Mouse (Mus musculus) cerebellum, adult 9-10 months (tissue): ENCODE data around the gene Dpf3.
A peak's percentile ranks its signal among the peaks of the same experiment; 100 is the strongest.

Source experiments
- DNase-seq: peaks from one replicate; pipeline ENCODE4 v3.0.0; 2022

The Dpf3 gene

DNA sequence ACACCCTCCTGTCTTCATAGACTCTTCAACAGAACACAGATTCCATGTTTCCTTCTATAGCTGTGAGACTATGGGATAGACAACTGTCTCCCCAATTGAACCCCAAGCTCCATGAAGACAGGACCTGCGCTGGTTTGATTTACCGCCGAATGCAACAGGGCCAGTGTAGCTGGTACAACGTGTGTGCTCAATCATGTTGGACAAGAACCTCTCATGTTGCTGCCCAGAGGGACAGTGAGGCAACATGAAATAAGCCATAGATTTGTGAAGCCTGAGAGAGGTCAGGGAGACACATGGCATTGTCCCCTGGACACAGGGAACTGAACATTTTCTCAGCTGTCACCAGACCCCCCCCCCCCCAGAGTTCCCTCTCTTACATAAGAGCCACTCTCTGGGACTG is 21.5 kb downstream of the Dpf3 start:
- DNase-seq: no peak

DNA sequence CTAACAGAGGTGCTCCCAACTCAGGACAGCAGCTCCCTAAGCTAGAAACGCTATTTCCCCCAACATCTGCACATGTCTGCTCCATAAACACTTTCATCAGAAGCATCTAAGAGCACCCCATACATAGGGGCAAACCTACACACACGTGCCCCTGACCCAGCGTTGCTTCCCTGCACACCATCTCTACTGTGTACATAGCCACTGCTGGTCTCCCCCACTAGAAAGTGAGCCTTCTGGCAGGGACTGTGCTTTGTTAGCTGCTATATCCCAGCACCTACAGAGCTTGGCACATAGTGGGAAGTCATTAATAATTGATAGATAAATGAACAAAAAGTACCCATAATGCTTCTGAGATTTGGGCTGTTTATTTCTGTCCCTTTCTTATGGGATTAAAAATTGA is 27.2 kb downstream of the Dpf3 start:
- no peak for DNase-seq

DNA sequence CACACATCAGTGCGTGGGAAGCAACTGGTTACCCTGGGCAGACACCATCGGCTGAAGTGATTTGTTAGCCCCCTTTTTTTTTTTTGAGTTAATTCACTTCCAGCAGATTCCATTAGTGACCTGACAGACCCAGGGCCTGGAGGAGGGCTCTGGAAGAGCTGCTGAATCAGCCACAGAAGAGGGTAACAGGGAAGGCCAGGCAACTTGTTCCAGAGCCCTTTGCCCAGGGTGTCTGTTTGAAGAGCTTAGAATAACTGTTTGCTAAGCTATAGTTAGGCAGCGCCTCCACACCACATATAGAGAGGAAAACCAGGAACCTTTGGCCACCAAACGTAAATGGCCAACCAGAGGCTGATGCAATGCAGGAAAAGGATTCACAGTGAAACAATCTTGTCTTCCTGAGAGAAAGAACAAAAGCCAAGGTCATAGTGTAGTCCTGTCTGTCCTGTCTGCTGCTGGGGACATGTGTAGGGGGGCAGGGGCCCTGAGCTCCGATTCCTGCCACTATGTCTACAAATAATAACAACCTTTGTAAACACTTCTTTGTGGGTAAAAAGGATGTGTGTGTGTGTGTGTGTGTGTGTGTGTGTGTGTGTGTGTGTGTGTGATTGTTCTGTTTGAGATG is 32.7 kb downstream of the Dpf3 start:
- no peak for DNase-seq

DNA sequence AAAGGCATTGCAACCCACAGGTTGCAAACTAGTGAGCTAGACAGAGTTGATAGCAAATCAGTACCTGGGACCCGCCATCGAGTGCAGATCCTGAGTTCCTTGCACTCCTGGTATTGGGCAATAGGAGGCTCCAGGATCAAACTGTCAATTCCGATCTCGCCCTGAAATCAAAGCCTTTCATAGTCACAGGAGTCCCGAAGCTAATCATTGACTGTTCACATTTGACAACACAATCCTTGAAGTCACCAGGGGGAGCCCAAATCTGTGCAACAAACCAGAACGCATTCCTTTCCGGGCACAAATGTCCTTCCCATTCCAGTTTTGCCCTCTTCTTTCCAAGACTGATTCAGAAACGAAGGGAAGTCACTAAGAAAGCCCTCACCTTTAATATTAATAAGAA is 35.7 kb downstream of the Dpf3 start:
- DNase-seq: no peak

DNA sequence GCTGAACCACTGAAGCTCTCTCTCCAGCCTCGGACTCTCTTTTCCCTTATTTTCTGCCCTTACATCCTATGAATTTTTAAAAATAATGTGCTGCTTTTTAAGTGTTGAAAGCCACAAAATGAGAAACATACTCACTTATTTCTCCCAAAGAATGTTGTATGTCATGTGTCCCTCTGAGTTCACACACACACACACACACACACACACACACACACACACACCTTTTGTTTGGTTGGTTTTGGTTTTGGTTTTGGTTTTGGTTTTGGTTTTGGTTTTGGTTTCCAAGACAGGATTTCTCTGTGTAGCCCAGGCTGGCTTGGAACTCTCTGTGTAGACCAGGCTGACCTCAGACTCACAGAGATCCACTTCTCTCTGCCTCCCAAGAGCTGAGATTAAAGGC is 37.0 kb downstream of the Dpf3 start:
- no peak for DNase-seq

DNA sequence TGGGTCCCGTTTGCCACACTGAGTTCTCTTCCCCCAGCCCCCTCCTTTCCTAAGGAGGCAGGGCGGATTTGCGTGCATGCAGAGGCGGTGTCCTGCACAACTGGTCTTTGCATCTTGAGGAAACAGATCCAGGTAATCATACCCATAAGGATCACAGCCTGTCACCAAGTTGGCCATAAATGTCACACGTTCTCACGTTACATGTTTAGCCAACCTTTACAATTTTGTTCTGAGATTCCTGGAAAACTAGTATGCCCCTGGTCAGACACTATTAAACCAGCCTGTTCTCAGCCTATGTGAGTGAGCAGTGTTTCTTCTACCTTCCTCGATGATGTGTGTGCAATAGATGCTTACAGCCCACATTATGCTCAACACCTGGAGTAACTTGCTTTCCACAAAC is 38.3 kb downstream of the Dpf3 start:
- DNase-seq: no peak

DNA sequence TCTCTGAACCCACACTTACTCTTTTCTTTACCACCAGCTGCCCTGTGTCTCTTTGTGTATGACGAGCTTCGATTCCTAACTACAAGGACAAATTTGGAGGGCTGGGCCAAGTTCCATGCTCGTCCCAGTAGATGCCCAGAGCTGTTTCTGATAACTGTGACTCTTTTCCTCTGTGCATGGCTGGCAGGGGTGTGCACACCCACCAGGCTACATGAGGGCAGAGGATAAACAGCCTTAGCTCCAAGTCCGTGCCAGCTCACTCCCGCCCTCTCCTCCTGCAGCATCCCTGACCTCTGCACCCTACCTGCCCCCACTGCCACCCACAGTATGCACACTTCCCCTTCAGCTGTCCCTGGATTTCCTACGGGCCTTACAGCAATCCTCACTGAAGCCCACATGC is 41.9 kb downstream of the Dpf3 start:
- no peak for DNase-seq

DNA sequence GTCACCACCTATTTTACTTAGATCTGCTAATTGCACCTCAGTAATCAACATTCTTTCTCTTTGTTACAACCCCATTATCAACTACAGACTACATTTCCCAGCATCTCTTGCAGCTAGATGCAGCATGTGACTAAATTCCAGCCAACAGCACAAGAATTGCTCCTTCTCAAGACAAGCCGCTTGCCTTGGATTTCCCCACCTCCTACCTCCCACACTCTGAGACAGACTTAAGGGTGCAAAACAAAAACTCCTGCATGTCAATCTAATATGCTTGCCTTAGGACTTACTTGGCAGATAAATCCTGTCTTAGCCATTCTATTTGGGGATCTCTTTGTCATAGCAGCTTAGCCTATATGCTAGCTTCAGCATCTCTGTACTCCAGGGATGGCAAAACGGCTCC is 43.1 kb downstream of the Dpf3 start:
- DNase-seq: no peak

DNA sequence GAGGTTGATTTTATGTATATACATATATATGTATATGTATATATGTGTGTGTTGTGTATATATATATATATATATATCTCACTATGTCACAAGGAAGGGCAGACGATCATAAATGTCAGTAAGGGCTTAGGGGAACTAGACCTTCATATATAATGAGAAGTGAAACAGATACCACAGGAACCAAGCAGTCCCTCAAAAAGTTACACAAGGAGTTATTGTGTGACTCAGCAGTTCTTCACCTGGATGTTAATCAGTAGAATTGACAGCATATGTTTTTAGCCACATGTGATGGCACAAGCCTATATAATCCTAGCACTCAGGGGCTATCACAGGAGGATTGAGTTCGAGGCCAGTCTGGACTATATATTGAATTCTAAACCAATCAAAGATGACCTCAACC is 49.5 kb downstream of the Dpf3 start:
- DNase-seq: no peak

DNA sequence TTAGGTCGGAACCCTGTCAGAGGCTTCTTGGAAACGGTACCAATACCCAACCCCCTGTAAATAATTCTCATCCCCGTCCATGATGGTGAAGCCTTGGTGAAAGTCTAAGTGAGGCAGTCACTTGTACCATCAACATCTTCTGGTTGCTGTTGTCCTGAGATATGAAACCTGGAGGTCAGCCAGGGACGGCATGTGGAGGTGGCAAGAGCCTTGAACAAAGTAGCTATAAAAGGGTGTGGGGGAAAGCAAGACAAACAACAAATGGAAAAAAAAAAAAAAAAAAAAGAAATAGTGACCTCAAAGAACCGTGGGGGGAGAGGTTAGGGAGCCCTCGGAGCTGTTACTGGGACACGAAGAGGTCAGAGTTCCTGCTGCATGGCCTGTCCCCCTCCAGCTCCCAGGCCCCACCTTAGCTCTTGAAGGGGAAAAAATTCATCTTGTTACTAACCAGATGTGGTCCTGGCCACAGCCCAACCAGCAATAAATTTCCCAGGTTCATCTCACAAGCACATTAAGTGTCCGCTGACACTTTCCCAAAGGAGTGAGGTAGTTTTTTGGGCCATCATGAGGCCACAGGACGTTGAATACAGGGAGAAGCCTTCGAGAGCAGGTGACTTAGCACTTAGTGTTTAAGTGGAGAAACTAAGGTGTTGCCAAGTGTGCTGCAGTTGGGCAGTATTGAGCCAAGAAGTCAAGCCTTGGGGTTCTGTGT is 53.4 kb downstream of the Dpf3 start:
- DNase-seq: peak; percentile 52

DNA sequence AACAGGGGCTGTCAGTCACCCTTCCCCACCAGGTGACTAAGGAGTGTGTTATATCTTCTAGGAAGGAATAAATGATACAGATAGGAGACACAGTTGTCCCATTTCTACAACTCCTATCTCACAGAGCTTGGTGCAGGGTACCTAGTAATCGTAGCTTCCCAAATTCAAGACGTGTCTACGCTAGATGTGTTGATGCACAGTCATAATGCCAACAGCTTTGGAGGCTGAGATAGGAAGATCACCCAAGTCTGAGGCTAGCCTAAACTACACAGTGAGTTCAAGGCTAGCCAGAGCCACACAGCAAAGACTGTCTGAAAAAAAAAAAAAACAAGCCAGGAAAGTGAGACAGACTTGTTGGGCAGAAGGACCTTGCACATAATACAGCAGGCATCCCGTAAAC is 54.1 kb downstream of the Dpf3 start:
- DNase-seq: no peak

DNA sequence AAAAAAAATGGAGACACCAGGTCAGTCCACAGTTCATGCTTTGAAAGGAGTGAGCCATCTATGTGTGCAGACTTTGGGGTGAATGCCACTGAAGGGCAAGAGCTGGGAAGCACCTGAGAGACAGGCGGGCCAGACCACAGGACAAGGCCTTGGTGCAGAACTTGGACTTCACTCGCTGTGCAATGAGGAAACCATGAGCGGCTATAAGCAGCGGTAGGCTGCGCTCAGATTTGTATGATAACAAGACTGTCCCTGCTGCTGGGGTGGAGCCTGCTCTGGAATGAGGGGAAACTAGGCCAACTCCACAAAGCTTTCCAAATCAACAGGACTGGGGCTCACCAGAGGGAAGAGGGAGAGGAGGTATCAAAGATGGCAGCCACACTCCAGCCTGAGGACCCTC is 57.3 kb downstream of the Dpf3 start:
- DNase-seq: no peak

DNA sequence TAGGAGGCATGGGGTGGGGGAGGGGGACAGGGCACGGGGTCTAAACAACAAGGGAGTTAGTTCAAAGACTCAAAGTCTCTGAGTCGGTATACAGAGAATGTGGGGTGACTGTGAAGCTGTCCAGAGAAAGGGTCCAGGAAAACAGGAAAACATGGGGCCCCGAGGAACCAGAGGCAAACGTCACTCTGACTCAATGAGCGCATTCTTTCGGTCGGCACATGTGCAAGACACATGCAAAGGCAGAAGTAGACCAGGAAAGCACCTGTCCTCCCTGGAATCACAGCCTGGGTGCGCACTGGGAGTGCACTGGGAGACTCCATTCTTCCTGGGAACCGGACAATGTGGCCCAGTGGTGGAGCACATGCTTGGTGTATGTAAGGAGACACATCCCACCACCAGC is 59.5 kb downstream of the Dpf3 start:
- no peak for DNase-seq

DNA sequence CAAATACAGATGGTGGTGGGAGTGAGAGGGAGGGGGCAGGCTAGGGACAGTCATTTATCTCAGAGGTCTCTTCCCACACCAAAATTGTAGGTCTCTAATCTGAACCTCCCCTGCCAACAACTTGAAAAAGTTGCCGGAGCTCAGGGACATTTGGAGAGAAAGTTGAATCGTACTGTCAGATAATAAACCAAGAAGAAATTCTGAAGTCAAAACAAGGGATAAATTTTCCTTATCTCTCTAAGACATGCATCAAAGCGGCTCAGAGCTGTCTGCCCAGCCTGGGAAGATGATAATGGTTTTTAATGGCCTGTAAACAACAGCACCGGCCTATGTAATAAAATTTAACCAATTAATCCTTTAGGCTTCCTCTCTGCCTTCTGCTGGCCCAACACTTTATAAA is 59.9 kb downstream of the Dpf3 start:
- DNase-seq: no peak

DNA sequence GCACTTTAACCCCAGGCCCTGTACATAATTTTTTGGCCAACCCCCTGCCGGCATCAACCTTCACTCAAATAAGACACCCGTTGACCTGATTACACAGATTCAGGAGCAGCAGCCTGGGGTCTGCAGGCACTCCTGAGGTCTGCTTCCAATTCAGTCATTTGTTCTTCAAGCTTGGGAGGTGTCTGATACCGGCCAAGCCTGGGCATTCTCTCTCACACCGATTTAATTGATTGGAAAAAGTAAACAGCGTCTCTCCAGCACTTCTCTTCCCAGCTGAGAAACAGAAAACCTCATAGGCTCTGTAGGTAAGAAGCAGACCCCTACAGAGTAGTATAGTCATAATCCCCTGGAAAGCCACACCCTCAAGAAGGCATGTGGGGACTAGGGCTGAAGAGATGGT is 61.2 kb downstream of the Dpf3 start:
- DNase-seq: no peak

DNA sequence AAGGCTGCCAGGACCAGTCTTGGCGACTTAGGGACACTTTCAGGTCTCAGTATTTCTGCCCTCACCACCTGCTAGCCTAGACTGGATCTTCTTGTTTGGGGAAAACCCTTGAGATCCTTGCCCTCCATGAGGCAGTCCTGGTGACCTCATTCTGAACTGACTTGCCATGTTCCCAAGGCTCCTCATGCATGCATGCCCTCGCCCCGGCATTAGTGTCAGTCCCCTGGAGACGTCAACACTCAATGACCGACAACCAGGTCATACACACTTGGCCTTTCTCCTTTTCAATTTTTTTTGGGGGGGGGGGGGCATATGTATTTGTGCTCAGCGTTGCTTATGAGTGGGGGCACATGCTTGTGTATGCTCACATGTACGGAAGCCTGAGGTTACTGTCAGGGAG is 61.8 kb downstream of the Dpf3 start:
- no peak for DNase-seq

DNA sequence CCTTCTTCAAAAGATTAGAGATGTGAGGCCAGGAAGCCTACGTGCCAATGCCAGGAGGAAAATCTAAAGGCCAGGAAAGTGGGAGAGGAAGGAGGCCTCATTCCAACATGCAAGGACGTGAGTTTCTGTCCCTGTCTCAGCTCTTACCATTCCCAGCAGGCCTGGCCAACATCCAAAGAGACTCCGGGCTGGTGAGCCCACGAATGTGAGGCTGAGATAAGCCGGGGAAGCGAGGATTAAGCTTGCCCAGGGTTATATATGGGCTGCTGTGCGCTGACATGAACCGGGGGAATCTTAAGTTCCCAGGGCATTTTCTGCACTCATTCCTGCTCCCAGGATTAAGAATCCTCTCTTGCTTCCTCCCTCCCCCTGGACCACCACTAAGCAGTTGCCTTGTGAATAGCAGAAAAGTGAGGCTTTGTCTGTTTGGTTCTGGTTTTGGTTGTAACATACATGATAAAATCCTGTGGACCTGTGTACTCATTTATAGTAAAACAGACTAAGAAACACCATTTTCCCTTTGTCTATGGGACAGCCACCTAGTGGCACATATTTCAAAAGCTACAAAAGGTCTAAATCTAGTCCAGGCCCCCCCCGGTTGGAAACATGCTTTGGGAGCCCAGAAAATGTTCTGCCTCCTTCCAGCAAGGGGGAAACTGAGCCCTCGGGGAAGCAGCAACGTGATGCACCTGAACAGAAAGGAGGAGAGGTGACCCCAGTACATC is 62.6 kb downstream of the Dpf3 start:
- DNase-seq: peak; percentile 72

DNA sequence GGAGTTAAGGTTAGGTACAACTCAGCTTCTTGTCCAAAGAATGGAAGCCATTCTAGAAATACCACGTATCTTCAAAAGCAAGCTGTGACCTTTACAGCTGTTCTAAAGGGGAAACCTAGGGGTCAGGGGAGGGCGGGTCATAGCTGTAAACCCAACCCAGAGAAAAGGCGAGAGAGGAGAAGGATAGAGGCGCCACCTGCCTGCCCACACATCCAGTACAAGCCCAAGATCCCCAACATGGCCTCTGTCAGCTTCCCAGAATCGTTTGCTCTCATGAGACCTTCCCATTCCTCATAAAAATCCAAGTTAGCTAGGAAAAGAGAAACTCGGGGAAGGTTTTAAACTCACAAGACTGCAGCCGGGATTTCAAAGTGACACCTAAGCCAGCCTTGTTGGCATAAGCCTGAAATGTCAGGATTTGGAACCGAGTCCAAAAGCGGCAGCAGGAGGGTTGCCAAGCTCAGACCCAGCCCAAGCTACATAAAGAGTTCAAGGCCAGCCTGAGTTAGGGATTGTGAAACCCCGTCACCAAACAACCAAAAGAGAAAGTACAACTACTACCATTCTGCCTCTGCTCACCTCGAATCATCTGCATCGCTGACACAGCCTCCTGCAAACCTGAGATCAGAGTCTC is 63.3 kb downstream of the Dpf3 start:
- DNase-seq: peak; percentile 75

DNA sequence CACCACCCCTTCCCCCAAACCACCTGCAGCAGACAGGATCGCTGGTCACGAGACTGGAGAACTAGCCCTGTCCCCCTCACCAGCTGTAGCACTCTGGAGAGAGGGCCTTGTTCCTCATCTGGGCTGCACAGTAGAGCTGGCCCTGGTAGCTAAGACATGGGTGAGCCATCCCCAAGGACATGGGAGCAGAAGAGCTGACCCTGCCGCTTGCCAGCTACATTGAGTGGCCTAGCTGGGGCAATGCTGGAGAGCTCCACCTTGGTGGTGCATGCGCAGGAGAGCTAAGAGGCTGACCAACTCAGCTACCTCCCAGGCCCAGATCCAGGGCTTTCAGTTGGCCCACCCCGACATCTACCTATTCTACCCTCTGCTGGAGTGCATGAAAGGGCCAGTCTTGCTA is 67.2 kb downstream of the Dpf3 start:
- DNase-seq: no peak

DNA sequence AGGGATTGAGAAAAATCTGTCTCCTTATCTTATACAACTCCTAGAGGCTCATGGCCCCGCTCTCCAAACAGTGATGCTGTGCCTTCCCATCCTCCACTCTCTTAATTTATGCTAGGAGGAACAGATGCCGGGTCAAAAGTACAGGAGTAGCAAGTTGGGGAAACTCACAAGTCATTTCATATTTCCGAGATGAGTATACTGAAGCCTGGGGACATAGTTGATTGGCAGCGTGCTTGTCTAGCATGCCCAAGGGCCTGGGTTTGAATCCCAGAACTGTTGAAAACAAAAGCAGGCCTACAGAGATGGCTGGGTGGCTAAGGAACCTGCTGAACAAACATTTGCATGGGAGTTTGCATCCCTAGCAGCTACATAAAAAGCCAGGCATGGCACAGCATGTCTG is 72.3 kb downstream of the Dpf3 start:
- no peak for DNase-seq

DNA sequence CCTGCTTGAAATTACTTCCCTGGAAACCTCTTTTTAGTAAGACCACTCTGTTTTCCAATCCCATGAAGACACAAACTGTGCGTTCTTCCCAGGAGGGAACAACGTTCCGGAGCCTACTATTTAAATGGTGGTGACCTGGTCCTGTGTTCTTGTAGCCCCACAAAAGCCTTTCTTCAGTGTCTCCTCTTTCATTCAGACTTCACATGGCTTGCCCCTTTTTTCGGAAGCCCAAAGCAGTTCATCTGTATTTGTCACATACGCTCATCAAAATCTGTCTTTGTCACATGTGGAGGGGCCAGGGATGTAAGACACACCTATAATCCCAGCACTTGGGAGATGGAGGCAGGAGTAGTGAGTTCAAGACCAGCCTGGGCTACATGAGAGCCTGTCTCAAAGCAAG is 73.8 kb downstream of the Dpf3 start:
- DNase-seq: no peak

DNA sequence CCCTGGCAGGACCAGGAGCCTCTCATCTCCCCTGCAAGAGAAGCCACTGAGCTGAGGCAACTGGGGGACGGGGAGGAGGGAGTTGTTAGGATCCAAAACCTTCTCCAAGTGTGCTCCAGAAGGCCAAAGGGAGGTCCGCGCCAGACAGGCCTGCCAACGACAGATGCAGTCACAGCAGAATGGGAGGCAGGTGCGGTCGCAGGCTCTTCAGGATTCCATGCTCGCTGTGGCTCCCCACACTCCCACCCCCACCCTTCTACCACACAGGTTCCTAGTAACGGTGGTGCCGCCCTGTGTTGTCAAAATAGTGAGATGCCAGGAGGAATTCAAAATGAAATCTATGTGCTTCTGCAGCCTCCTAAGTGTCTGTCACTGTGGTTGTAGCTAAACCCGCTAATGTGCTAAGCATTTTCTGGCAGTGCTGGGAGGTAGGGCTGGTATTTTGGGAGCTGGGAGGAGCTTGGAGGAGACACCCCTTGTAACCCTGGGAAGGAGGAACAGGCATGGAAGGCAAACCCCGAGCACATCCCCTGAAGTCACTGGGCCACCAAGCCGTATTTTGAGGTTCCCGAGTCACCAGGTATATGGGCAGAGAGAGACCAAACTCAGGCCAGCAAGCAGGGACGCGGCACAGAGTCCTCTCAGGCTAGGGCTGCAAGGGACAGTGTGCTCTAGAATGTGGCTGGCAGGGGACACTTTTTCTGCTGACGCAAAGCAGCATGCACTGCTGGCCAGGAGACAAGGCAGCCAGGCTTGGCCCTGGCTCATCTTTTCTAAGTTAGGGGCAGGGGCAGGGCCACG is 75.6 kb downstream of the Dpf3 start:
- peak; percentile 93 for DNase-seq

DNA sequence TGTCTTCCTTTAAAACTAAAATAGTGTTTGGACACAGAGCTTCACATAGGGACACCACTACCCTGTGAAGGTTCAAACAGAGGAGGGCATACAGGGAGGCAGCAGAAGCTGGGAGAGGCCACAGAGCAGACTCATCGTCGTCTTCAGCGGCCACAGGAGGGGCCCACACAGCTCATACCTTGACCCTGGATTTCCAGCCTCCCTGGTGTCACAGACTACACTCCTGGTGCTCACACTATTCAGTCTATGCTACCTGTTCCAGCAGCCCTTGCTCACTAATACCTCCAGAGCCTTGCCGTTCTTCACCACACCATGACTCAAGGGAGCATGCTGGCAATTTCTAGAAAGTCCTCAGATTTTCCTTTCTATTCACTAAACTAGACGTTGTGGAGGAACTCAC is 76.5 kb downstream of the Dpf3 start:
- DNase-seq: no peak
